Mouse (Mus musculus): ENCODE data around the gene Stat5a.

Gene Stat5a

DNA sequence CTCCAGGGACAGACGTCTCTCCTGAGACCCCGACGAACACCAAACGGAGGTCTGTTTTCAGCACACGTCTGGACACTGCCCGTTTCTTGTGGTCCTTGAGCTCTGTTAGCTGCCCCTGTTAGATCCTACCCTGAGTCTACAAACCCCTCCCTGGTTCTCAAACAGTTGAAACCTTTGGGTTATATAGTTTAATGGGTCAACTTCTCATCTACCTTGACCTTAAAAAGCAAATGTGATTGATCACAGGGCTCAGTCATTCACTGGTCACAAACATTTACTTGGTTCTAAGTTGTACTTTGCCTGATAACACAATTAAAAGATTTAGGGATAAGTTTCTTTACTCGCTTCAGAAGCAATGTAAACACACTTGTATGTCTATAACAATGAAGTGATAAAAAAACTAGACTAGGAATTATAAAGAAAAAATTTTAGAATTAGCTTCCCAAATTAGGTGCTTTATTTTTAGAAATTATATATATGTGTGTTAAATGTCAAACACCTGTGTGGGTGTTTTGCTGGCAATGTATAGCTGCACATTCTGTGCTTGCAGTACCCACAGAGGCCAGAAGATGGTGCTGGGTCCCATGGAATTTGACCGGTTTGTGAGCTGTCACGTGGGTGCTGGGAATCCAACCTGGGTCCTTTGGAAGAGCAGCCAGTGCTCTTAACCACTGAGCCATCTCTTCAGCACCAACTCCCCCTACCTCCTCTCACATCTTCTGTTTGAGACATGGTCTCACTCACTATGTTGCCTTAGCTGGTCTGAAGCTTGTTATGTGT, 22.0 kb upstream of the Stat5a start:
- DNase-seq (ENCODE audit: low spot score in 2 of 2), result no peak

DNA sequence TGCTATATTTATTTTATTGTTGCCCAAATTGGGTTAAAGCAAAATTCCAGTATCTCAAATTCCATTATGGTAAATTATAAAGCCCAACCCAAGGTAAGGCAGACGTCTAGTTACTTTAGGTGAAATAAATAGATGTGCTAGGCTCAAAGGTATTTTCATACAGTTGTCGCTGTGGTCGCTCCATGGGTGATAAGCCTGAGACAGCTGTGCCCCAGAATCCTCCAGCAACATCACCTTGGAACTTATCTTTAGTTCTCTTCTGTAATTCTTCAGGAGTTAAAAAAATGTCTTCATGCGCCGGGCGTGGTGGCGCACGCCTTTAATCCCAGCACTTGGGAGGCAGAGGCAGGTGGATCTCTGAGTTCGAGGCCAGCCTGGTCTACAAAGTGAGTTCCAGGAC, 20.3 kb upstream of the Stat5a start:
- DNase-seq (ENCODE audit: low spot score in 2 of 2), result no peak

DNA sequence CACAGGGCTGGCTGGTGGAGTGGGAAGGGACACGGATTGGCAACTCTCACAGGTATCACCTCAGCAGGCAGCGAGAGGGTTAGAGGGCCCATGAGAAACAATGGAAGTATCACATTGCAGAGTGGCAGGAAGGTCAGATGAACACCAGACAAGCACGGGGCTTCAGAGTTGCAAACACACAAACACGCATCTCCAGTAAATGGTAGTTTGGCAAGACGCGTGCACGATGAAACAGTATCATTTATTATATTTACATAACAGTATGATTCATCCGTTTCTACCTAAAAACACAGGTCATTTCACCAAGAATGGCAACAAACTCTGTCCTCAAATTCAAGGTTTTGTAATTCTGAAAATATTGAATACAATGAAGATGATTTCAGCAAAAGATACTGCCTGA, 19.6 kb upstream of the Stat5a start:
- DNase-seq (ENCODE audit: low spot score in 2 of 2), result no peak

DNA sequence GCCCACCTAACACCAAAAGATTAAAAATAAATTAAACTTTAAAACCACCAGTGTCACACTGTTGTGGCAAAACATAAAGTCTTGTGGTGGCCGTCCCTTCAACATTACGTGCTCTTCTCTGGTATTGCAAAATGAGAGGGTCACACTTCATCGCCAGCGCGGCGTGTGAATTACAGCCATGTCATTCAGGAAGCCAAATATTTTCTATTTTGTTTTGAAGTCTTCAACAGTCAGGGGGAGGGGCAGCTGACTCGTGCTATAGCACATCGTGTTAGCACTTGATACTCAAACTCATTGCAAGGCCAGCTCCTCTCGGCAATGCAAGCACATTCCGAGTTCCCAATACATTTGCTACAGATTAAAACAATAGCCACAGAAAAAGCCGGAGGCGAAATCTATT, 18.3 kb upstream of the Stat5a start:
- DNase-seq (ENCODE audit: low spot score in 2 of 2), result no peak

DNA sequence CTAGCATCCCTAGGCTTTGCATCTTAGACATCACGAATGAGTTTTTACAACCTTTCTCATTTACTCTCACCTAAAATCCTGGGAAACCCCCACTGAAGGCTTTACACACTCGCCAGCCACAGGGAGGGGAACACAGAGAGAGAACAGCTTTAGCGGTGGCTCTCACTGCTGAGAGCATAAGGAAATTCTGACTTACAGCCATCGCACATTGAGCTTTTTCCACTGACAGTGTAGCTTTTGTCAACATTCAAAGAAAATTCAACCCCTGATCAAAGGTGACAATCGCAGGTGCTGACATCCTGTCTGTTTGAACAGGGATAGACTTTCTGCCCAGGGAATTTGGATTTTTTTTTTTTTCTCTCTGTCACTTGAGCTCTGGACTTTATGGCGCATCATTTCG, 17.1 kb upstream of the Stat5a start:
- no peak for DNase-seq (ENCODE audit: low spot score in 2 of 2)

DNA sequence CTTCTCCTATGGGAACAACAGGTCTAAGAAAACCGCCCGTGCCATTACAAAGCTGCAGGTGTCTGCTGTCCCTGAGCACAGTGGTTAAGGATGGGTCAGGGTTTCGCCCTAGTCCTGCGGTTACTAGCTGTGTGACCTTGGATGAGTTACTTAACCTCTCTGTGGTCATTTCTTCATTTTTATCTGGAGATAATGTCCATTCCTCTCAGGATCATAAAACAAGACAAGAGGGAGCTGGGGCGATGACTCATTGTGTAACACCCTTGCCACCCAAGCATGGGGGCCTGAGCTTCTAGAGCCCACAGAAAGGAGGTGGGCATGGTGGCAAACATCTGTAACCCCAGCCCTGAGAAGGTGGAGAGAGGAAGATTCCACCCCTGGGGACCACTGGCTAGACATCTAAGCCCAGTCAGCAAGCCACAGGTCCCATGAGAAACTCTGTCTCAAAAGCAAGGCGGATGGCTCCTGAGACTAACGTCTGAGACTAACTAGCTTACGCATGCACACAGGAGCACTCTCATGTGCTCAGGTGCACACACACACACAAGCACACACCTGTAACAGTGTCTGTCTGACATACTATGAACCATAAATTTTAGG, 16.0 kb upstream of the Stat5a start:
- DNase-seq (ENCODE audit: low spot score in 2 of 2), result no peak

DNA sequence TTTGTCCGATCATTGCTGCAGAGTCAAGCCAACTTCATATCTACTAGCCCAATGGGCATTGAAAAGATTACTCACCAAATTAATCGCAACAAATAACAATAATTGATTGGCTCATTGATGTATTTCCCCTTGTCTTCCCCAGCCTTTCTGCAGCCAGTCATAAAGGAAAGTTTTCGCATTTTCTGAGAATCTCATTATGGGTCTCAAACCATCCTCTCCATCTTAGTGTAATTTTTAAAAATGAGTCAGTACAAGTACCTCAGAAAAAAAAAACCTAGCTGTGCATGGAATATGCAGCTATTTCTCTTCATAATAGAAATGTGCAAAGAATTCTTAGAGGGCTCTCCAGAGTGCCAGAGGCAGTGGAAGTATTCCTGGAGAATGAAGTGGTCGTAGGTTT, 15.0 kb upstream of the Stat5a start:
- no peak for DNase-seq (ENCODE audit: low spot score in 2 of 2)

DNA sequence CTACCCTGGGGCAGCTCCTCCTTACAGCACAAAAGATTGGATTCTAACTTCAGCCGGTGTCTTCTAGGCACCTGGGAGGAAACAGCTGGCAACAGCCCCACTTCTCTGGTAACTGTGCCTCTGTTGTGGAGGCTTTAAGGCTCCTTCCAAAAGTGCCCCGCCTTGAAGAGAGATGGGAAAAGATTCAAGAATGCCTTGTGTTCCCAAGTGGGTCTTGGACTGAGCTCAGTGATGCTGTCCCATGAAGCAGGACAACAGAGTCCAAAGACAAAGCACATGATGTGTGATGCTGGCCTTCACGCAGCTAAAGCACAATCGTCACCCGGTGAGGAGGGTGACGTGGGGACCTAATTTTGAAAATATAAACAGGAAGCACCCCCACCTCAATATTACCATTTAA, 13.4 kb upstream of the Stat5a start:
- no peak for DNase-seq (ENCODE audit: low spot score in 2 of 2)

DNA sequence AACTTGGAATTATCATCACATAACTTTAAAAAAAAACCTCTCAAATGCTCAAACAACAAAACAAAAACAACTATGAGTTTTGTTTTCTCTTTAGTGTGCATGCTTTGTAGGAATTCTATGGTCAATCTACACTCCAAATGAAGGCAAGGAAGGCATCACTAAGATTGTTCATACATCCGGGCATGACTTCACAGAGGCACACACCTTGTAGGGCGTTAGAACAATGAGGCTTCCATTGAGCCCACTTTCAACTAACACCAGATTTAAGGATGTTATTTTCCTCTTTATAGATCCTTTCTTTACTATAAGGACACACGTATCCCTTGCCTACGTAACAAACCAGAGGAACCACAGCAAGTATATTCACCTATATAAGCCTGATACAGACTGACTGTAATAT, 11.6 kb upstream of the Stat5a start:
- DNase-seq (ENCODE audit: low spot score in 2 of 2), result no peak

DNA sequence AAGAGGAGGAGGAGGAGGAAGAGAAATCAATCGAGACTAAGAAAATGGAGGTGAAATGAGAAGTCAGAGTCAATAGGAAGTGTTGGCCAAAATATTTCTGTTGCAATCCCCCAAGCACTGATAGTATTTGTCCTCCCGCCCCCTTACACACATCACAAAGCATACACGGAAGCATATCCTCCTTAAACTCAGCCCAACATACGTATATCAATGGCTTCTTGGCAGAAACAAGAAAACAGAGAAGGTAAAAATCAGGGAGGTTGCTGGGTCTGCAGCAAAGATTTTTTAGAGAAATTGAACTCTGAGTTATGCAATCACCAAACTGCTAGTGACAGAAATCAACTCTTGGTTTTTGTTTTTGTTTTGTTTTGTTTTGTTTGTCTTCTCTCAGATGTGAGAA, 11.1 kb upstream of the Stat5a start:
- DNase-seq (ENCODE audit: low spot score in 2 of 2), result no peak

DNA sequence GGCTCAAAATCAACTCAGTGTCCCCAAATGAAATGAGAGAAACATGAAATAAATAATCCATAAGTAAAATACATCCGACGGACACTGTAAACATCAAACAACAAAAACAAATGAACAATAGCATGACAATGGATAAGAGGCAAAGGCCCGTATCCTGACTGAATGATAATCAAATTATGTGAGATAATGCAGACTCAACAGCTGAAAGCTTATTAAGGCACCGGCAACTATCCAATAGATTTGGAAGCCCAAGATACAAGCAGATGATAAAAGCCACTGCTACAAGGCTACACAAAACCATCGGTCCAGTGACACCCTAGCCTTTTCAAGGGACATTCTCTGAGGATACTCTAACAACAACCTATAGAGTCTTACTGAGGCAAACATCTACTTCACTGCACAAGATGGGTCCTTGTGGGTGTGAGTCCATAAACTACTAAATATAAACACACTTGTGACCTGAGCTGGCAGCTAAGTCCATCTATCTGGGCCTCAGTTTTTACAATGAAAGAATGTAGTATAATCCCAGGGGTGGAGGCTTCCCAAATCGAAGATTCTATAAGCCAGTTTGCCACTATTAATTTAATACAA, 10.3 kb upstream of the Stat5a start:
- no peak for DNase-seq (ENCODE audit: low spot score in 2 of 2)

DNA sequence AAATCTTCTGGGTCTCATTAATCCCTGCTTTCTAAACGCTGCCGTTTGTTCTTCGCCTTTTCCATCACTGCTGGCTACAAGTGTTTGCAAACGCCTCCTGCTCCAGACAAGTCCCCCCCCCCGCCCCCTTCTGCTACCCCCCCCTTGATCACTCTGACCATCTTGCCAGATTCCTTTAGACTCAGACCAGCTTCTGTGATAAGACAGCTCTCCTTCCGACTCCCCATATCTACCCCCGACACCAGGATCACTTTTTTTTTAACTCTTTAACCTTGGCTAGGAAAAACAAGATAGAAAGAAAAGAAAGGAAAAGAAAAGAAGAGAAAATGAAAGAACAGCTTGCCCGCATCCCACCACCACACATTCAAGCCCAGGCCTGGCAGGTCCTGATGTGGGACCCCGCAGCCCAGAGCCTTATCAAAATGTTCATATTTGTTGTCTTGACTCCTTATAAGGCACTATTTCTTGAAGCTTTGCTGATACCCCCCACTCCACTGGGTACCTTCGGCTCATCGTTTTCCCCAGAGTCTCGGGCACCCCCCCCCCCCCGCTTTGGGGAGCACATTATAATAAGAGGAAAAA, 9.6 kb upstream of the Stat5a start:
- no peak for DNase-seq (ENCODE audit: low spot score in 2 of 2)

DNA sequence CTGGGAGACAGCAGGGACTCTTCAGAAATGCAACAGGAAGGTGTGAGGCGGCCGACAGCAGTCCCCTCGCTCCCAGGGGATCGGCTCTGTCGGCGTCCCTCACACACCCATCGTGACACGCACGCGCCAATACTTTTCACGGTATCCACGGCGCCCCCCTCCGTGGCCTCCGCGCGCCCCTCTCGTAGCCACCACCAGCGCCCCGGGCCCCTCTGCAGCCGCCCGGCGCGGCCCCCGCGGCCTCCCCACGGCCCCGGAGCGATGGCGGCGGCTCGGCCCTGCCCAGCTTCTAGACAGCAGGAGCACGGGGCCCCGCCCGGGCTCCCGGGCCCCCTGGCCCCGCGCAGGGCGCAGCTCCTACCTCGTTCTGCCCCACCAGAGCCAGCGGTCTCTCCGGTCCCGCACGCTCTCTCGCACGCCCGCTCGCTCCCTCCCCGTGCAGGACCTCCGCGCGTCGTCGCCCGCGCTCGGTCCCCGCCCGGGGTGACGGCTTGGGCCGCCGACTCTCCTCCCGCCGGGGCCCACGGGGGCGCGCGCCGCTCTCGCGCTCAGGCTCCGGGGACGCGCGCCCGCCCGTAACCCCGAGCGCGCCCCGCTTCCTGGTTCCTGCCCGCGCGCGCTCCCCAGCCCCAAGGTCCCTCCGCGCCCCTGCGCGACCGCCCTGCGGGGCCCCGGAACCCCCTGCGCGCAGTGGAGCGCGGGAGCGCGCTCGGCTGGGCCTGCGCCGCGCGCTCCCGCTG, 8.9 kb upstream of the Stat5a start, which contains the start of gene Stat5b:
Gene Stat5b (minus strand): TSS at position 687 of the 740 bp plus-strand sequence.
- no peak for DNase-seq (ENCODE audit: low spot score in 2 of 2)

DNA sequence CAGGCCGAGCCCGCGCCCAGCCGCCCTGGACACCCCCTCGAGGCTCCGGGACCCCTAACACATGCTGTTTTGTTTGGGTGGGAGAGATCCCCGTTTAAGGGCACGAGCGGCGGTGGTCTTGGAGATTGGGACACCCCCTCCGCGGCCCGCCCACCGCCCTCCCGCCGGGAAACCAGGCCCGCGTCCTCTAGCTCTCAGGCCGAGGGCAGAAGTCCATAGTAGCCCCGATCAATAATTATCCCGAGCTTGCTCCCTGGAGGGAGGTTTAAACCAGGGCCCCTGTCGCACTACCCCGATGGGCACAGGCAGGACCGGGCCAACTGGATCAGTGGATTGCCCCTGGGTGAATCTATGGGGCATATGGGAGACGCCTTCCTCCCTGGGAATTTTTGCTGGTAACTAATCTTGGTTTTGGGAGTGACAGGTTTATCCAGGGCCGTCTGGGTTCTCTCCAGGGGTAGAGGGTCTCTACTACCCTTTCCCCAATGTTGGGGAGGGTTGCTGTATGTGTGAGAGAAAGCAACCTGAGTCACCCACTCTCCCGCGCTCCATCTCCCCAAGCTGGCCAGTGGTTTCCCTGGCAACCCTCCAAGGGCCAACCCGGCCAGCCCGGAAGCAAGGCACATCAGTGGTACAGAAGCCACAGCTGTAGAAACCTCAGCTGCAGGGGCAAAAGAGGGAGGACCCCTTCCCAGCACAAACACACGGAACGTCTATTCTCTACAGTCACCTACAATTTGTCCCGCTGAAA, 8.2 kb upstream of the Stat5a start:
- DNase-seq (ENCODE audit: low spot score in 2 of 2), result no peak

DNA sequence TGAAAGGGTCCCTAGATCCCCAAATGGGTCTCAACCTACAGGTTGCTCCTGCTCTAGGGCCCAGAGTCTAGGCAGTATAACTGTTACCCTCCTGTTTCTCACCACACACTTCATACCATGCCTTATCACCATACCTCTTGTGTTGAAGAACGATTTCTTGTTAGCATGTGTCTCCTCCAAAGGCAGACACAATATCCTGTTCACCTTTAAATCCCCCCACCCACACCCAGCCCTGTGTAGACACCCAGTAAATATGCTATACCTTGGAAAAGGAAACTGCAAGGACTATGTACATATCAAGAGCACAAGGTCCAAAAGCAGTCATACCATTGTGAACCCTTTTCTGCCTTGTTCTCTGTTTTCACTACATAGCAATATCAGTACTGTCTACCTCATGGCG, 7.1 kb upstream of the Stat5a start:
- no peak for DNase-seq (ENCODE audit: low spot score in 2 of 2)

DNA sequence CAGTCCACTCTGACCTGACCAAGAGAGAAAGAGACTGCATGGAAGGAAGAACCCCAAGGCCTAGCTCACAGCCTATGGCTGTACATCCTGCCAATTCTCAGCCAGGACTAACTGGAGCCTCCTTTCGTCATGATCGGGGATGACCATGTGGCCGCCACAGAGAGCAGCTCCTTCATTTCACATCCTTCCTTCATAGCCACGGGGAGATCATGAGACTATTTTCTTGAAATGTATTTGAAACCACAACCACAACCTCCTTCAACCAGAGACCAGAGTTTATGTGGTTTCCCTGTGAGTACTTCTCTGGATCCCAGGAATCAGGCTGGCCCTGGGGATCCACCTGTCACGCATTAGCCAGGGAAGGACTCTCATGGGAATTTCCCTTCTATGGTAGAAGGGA, 6.1 kb upstream of the Stat5a start:
- no peak for DNase-seq (ENCODE audit: low spot score in 2 of 2)

DNA sequence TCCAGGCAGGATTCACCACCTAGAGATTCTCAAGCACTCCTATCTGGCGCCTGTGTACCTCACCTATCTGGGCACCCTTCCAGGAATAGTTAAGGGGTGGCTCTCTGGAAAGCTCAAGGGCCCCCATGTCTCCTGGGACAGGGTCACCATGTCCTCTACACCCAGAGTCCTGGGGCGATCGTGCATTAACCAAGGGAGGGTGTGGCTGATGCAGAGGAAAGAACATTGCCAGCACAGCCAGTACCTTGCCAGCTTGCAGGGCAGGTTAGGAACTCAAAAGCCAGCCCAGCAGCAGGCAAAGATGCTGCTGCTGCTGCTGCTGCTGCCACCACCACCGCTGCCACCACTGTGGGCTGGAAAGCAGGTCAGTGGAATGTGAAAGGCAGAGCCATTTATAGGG, 4.9 kb upstream of the Stat5a start:
- no peak for DNase-seq (ENCODE audit: low spot score in 2 of 2)

DNA sequence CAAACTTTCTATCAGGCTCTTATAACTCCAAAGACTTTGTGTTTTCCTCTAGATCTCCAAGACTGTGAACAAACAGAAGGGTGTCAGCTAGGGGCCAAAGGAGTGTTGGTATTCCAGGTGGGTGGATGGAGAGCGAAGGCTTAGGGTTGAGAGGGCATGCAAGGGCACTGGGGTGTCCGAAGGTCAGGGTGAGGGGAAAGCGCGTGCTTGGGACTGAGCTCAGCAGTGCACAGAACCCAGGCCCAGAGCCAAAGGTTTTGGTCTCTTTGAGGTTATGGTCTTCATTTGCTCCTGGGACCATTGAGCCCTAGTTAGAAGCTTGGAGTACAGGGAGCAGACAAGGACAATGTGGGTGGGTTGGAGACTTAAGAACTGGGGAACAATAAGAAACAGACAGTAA, 4.0 kb upstream of the Stat5a start:
- DNase-seq (ENCODE audit: low spot score in 2 of 2), result no peak

DNA sequence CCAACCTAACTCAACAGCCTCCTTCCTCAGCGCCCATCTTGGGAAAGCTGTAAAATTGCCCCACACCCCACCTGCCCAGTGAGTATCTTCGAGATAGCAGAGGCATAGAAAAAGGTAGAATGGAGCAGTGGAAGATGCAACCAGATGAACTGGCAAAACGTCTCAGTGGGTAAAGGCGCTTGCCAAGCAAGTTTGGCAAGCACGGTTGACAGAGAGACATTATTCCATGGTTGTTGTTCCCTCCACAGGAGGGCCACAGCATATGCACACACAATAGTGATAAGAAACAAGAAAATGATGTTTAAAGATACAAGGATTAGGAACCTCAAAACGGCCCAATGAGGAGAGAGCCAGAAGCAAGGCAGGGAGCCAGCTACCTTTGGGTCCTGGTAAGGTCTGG, 1.2 kb upstream of the Stat5a start:
- no peak for DNase-seq (ENCODE audit: low spot score in 2 of 2)

DNA sequence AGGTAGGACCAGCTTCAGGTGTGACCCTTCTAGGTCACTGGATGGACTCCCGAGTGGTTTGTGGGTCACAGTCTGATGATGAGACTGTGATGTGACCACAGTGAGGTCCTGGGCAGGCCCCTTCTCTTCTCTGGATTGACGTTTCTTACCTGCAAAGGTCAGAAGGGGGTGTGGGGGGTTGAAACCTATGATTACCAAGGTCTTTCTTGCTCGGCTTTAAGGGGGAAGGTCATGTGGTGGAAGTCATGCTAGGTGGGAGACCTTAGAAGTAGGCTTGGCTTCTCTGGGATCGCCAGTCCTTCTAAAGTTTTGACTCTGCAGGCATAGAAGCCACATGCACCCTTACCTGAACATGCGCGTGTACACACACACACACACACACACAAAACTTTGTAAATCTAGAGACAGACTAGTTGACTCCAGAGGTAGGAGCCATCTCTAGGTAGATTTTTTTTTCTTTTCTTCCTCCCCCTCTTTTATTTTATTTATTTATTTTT, 476 bp downstream of the Stat5a start:
- no peak for DNase-seq (ENCODE audit: low spot score in 2 of 2)

Data from right cerebral cortex, postnatal 36 days (tissue).